Mouse (Mus musculus) C2C12 (cell line): ENCODE results near the gene Gck. TPM values are rescaled to one million over a fixed set of nuclear protein-coding genes. Genes with fewer than 3 reads are reported as not detected.

Experiments
- H3K27me3 ChIP-seq: one replicate; pipeline ENCODE4 v1.6.1; 2011; ENCODE audit not compliant: control insufficient read depth, insufficient read depth, insufficient read length
- H3K36me3 ChIP-seq: one replicate; pipeline ENCODE4 v1.6.1; 2011; ENCODE audit not compliant: control insufficient read depth, insufficient read depth
- H3K4me3 ChIP-seq: one replicate; pipeline ENCODE4 v1.5.1; 2011; ENCODE audit warnings: mild to moderate bottlenecking, control low read depth; ENCODE audit not compliant: poor library complexity, insufficient read depth, severe bottlenecking
- H3K79me2 ChIP-seq: one replicate; pipeline ENCODE4 v1.6.1; 2011; ENCODE audit not compliant: control insufficient read depth, insufficient read depth
- H3K79me3 ChIP-seq: one replicate; pipeline ENCODE4 v1.6.1; 2011; ENCODE audit warnings: low read depth, control low read depth
- H3ac ChIP-seq: one replicate; pipeline ENCODE3; 2011; ENCODE audit warnings: low read depth; ENCODE audit not compliant: control insufficient read depth, insufficient read length
- CEBPB ChIP-seq: IDR thresholded peaks from one replicate; pipeline ENCODE4 v1.6.1; 2011; ENCODE audit warnings: low read depth, mild to moderate bottlenecking, control low read depth, moderate library complexity
- CTCF ChIP-seq: IDR thresholded peaks from one replicate; pipeline ENCODE4 v1.5.1; 2011; ENCODE audit not compliant: control insufficient read depth, insufficient read depth, insufficient read length
- FOSL1 ChIP-seq: IDR thresholded peaks from one replicate; pipeline ENCODE4 v1.8.0; 2011; ENCODE audit warnings: mild to moderate bottlenecking, low read length; ENCODE audit not compliant: poor library complexity, insufficient read depth, severe bottlenecking
- MAX ChIP-seq: IDR thresholded peaks from one replicate; pipeline ENCODE4 v1.6.1; 2011; ENCODE audit warnings: mild to moderate bottlenecking, control low read depth
- MYOD1 ChIP-seq: IDR thresholded peaks from one replicate; pipeline ENCODE4 v1.6.1; 2011; ENCODE audit warnings: low read depth; ENCODE audit not compliant: control insufficient read depth, insufficient read length
- MYOG ChIP-seq: IDR thresholded peaks from one replicate; pipeline ENCODE4 v1.6.1; 2011; ENCODE audit not compliant: control insufficient read depth, insufficient read length; ENCODE audit errors: extremely low read depth
- USF1 ChIP-seq: IDR thresholded peaks from one replicate; pipeline ENCODE4 v1.6.1; 2011; ENCODE audit warnings: low read depth, mild to moderate bottlenecking, control low read depth, moderate library complexity
- polyA plus RNA-seq: library from polyadenylated mRNA; unstranded; fragments of >200 nt; fragmentation: generic; extraction: Trizol; gene quantifications from one replicate; pipeline ENCODE4 v1.2.1, GENCODE M21; 2012; ENCODE audit warnings: missing spikeins

Gck gene
- polyA plus RNA-seq, 1 experiment, result not detected

DNA sequence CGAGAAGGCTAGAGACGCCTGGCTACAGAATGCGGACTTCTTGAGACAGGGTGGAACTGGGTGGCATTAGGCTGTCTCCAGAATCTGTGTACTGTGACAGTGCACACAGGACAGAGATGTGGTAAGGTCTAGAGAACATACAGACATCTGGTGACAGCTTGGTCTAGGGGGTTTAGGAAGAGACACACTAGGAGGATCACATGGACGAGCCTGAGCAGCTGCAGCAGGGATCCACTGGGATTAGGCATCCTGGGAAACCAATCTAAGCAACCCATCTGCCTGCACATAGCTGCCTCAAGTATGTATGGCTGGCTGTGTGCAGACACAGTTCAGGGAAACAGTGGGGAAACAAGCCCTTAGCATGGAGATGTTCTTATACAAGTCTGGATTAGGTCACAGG is 35.9 kb downstream of the Gck start:
- Histone ChIP-seq H3K79me3 (no peaks in the 10 kb centered on the region), H3ac (no peak overlapping the region), H3K36me3 (no peaks in the 10 kb centered on the region), H3K79me2 (no peaks in the 10 kb centered on the region), H3K4me3 (no peak overlapping the region), H3K27me3 (peaks cover 17% of the 10 kb centered on the region)
- TF ChIP-seq MYOD1, result no peak
- no peak for TF ChIP-seq MAX
- no peak for TF ChIP-seq CEBPB
- no peak for TF ChIP-seq CTCF

DNA sequence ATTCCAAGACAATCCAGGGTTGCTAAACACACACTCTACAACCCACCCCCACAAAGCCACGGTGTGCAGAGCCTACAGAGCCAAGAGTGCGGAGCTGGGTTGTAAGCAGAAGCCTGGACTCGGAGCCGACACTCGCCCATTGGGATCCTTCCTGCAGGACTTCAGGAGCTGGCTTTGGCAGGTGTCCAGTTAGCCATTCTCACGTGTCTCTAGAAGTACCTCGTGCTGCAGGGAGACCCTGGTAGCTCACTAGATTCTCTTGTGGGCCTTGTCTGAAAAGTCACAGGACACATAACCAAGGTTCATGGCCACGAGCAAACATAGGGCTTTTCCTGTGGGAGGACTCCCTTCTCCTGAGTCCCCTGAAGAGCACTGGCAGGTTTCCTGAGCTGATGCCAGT is 36.6 kb downstream of the Gck start:
- TF ChIP-seq MAX, result no peak
- no peak for TF ChIP-seq FOSL1
- TF ChIP-seq MYOD1, result no peak
- TF ChIP-seq USF1, result no peak
- TF ChIP-seq CTCF, result no peak
- TF ChIP-seq MYOG, result no peak
- no peak for TF ChIP-seq CEBPB
- Histone ChIP-seq H3K27me3 (peaks cover 17% of the 10 kb centered on the region), H3K4me3 (no peak overlapping the region), H3K79me3 (no peaks in the 10 kb centered on the region), H3K79me2 (no peaks in the 10 kb centered on the region), H3K36me3 (no peaks in the 10 kb centered on the region), H3ac (no peak overlapping the region)

DNA sequence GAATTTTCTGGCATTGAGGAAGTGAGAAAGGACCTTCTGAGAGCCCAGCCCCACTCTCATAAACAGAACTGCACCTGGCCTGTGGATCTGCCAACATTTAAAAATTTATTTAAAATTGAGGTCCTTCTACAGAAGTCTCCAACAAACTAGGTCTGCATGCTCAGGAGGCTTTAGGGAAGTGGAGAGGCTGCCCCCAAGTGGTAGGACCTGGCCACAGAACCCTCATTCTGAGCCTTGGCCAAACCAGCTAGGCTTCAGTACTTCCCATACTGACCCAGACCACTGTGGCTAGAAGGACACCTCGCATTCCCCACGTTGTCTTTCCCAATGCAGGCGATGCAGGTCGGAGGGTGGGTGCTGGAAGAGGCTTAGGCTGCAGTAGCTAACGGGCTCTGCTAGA is 37.2 kb downstream of the Gck start:
- H3K79me3 ChIP-seq, result no peaks in the 10 kb centered on the region

DNA sequence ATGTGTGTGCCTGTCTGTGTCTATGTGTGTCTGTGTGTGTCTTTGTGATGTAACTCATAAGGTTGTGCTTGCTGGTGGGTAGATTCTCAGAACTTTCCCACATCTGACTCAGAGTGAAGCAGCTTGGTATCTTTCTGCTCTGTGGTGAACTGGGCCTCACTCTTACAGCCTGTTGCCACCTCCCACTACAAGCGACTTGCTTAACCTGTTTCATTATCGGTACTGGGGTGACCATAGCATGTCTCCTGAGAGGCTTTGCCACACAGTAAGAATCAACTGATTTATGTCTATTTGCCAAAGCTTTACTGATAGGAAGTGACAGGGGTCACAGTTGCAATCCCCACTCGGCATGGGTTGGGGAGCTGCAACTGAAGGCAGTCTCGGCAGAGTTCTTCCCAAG is 41.2 kb downstream of the Gck start:
- no peaks in the 10 kb centered on the region for H3K27me3 ChIP-seq
- H3K79me2 ChIP-seq, result no peaks in the 10 kb centered on the region
- H3ac ChIP-seq, result no peak overlapping the region
- TF ChIP-seq FOSL1, result no peak
- TF ChIP-seq USF1, result no peak
- no peak for TF ChIP-seq MAX
- TF ChIP-seq MYOG, result no peak
- no peaks in the 10 kb centered on the region for H3K79me3 ChIP-seq
- H3K4me3 ChIP-seq, result no peak overlapping the region
- no peaks in the 10 kb centered on the region for H3K36me3 ChIP-seq

More for the DNA sequence above, 37.2 kb downstream of the Gck start:
- H3K4me3 ChIP-seq, result no peak overlapping the region
- peaks cover 17% of the 10 kb centered on the region for H3K27me3 ChIP-seq
- H3ac ChIP-seq, result no peak overlapping the region
- TF ChIP-seq CTCF, result peak; percentile 73
- no peak for TF ChIP-seq FOSL1
- no peaks in the 10 kb centered on the region for H3K36me3 ChIP-seq
- no peaks in the 10 kb centered on the region for H3K79me2 ChIP-seq

DNA sequence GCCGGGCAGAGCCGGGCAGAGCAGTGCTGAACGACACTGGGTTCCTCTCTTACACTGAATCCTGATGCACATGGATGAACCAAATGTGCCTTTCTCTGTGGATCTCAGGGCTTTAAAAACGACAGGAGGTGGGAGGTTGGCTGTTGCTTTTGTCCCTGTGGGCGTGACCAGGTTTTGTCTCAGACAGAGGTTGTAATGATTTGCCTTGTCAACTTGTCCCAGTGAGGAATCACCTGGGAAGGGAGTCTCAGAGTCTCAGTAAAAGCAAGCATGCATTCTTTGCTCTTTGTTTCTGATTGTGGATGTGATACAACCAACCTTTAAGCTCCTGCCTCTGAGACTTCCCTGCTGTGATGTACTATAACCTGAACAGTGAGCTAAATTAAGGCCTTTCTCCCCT is 42.8 kb downstream of the Gck start:
- no peaks in the 10 kb centered on the region for H3K79me2 ChIP-seq
- no peaks in the 10 kb centered on the region for H3K36me3 ChIP-seq
- no peak for TF ChIP-seq CTCF
- no peak for TF ChIP-seq FOSL1
- TF ChIP-seq USF1, result no peak
- no peak for TF ChIP-seq MYOG
- no peak for TF ChIP-seq MAX
- TF ChIP-seq MYOD1, result no peak
- no peak for TF ChIP-seq CEBPB
- H3K4me3 ChIP-seq, result no peak overlapping the region
- H3ac ChIP-seq, result no peak overlapping the region
- no peaks in the 10 kb centered on the region for H3K27me3 ChIP-seq
- no peaks in the 10 kb centered on the region for H3K79me3 ChIP-seq

DNA sequence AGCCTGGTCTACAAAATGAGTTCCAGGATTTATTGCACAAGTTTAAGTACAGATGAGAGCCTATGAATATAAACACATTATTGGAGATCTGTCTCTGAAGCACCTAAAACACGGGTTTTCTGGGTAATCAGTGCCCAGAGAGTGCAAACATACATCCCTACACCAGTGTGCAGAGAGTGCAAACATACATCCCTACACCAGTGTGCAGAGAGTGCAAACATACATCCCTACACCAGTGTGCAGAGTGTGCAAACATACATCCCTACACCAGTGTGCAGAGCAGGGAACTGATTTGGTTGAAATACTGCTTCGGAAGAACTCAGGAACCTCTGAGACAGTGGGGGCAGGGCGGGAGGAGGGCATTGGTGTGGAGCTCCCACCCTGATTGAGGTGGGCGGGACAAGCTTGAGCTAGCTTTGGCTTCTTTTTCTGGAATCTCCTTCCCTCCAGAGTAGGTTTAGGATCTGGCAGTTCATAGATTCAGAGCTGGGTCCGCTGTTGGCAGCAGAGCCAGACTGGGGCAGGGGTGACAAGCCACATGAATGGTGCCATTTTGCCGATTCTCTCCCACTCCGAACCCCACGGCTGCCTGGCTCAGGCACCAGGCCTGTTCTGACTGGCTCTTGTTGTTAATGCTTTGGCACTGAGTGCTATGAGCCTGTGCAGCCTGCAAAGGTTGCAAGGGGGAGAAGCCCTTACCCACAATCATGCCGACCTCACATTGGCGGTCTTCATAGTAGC is 43.9 kb downstream of the Gck start:
- no peak overlapping the region for H3K4me3 ChIP-seq

More for the DNA sequence above, 43.9 kb downstream of the Gck start:
- Histone ChIP-seq H3K79me3 (no peaks in the 10 kb centered on the region), H3K79me2 (no peaks in the 10 kb centered on the region), H3K27me3 (no peaks in the 10 kb centered on the region), H3ac (no peak overlapping the region), H3K36me3 (no peaks in the 10 kb centered on the region)
- no peak for TF ChIP-seq CTCF
